Mouse (Mus musculus): ENCODE measurements around the gene Clmn. TPM values are rescaled to one million over a fixed set of nuclear protein-coding genes. Genes with fewer than 3 reads are reported as not detected.

The Clmn gene
- polyA plus RNA-seq, 1 experiment from 2014 or later = 4.1 TPM

GRCm38 (mm10) chr12:104758066-104758465 lies 106.8 kb downstream of the Clmn start:
- H3K4me2 ChIP-seq (ENCODE audit: low read depth, low read length) = no peak overlapping the region
- no peaks in the 10 kb centered on the region for H3K36me3 ChIP-seq (replicated peaks; ENCODE audit: control insufficient read depth, insufficient read depth, low read depth, low read length)
- no peak overlapping the region for H3K4me3 ChIP-seq (ENCODE audit: low read depth, low read length)
- no peaks in the 10 kb centered on the region for H3K27me3 ChIP-seq (ENCODE audit: control insufficient read depth, insufficient read depth, low read length)
- DNase-seq (ENCODE audit: low spot score) (no peak), ATAC-seq (replicated peaks; ENCODE audit: insufficient number of reproducible peaks, low FRiP score, low TSS enrichment, low read depth) (no peak)
- no peaks in the 10 kb centered on the region for H3K4me1 ChIP-seq (ENCODE audit: control insufficient read depth, insufficient read depth, low read length)
- H3K9ac ChIP-seq (replicated peaks; ENCODE audit: low read length) = no peak overlapping the region
- WGBS = 85% methylated on average over 7 of the region's 7 CpGs
- H3K9me3 ChIP-seq (replicated peaks; ENCODE audit: control insufficient read depth, low read length) = no peaks in the 10 kb centered on the region
- H3K27ac ChIP-seq (replicated peaks; ENCODE audit: low read depth, low read length) = no peak overlapping the region

GRCm38 (mm10) chr12:104753686-104754085 lies 111.2 kb downstream of the Clmn start:
- no peaks in the 10 kb centered on the region for H3K27me3 ChIP-seq (ENCODE audit: control insufficient read depth, insufficient read depth, low read length)
- no peaks in the 10 kb centered on the region for H3K9me3 ChIP-seq (replicated peaks; ENCODE audit: control insufficient read depth, low read length)
- H3K9ac ChIP-seq (replicated peaks; ENCODE audit: low read length) = no peak overlapping the region

DNA sequence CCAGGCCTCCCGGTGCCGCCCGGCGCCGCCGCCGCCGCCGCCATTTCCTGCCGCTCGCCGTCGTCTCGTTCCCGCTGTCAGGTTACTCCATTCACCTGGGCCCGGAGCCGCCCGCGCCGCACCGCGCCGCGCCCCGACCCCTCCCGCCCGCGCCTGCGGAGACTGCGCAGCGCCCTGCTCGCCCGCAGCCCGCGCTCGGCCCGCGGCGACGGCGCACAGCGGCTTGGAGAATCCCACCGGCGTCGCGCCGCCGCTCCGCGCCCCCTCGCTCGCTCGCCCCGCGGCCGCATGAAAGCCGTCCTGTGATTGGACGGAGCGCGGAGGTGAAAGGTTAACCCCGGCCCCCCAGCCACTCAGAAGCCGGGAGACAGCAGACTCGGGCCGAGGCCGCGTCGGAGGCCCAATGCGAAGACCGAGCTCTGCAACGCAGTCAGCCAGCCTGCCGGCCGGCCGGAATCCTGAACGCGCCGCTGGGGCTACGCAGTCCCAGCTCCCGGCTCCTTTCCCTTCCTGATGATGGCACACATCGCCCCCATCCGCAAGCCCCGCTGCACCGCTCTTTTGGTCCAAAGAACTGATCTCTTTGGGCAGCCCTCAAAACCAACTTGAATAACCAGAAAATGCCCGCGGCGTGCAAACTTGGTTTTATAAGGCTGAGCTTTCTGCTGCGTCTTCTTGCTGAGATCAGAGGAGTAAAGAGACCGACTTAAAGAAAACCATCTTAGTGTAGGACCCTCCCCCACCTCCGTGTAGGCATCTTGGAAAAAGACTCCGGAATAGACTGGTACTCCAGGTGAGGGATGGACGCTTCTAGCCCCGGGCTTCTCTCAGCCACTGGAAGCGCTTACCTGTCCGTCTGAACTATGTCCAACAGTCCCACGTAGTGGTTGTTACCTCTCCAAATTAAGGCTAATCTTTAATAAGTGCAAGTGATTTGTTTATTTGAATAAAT lies 112.8 kb downstream of the Clmn start, which contains the start of gene Dicer1:
Dicer1 (minus strand) TSS at position 139 of the 952 bp plus-strand sequence.
- H3K27ac ChIP-seq (replicated peaks; ENCODE audit: low read depth, low read length) = peak within 1 kb of the TSS; percentile 92
- peaks cover 3% of the 10 kb centered on the region; the same call in 1 of the 2 replicates for H3K4me1 ChIP-seq (ENCODE audit: control insufficient read depth, insufficient read depth, low read length)
- H3K4me3 ChIP-seq (ENCODE audit: low read depth, low read length) = peak within 1 kb of the TSS; percentile 63
- H3K27me3 ChIP-seq (ENCODE audit: control insufficient read depth, insufficient read depth, low read length) = no peaks in the 10 kb centered on the region
- ATAC-seq (replicated peaks; ENCODE audit: insufficient number of reproducible peaks, low FRiP score, low TSS enrichment, low read depth) (peak; percentile 96), DNase-seq (ENCODE audit: low spot score) (peak; percentile 98)
- WGBS = under 1% methylated on average over 81 of the region's 94 CpGs
- H3K9ac ChIP-seq (replicated peaks; ENCODE audit: low read length) = peak within 1 kb of the TSS; percentile 98
- no peaks in the 10 kb centered on the region for H3K9me3 ChIP-seq (replicated peaks; ENCODE audit: control insufficient read depth, low read length)
- no peaks in the 10 kb centered on the region; the same call in 1 of the 2 replicates for H3K36me3 ChIP-seq (replicated peaks; ENCODE audit: control insufficient read depth, insufficient read depth, low read depth, low read length)
- H3K4me2 ChIP-seq (ENCODE audit: low read depth, low read length) = peak within 1 kb of the TSS; percentile 79

More at GRCm38 (mm10) chr12:104753686-104754085, 111.2 kb downstream of the Clmn start:
- WGBS = 71% methylated on average over 4 of the region's 4 CpGs
- H3K4me3 ChIP-seq (ENCODE audit: low read depth, low read length) = no peak overlapping the region
- H3K36me3 ChIP-seq (replicated peaks; ENCODE audit: control insufficient read depth, insufficient read depth, low read depth, low read length) = no peaks in the 10 kb centered on the region; the same call in 1 of the 2 replicates
- H3K4me2 ChIP-seq (ENCODE audit: low read depth, low read length) = no peak overlapping the region
- no peak overlapping the region for H3K27ac ChIP-seq (replicated peaks; ENCODE audit: low read depth, low read length)
- no peak for DNase-seq (ENCODE audit: low spot score)
- no peak for ATAC-seq (replicated peaks; ENCODE audit: insufficient number of reproducible peaks, low FRiP score, low TSS enrichment, low read depth)
- H3K4me1 ChIP-seq (ENCODE audit: control insufficient read depth, insufficient read depth, low read length) = peaks cover 3% of the 10 kb centered on the region; the same call in 1 of the 2 replicates

DNA sequence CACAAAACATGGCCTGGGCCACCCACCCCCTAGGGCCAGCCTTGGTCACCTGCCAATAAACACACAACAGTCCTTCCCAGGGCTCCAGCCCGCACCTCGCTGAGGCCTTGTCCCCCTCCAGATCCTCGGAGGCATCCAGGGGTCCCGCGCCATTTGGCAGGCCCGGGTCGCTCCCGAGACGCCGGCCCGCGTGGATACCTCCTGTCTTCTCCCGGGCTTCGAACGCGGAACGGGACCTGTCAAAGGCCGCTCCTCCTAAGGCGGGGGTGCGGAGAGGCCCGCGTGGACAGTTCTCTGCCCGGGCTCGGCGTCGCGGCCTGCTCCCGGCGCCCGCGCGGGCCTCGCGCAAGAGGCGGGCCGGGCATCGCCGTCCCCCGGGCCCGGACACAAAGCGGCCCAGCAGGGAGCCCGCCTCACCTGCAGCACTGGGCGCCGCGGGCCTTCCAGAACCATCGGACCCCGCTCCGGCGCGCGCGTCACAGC lies 113.5 kb downstream of the Clmn start:
- H3K9me3 ChIP-seq (replicated peaks; ENCODE audit: control insufficient read depth, low read length) = no peaks in the 10 kb centered on the region
- H3K4me1 ChIP-seq (ENCODE audit: control insufficient read depth, insufficient read depth, low read length) = peaks cover 3% of the 10 kb centered on the region; the same call in 1 of the 2 replicates
- peak overlapping the region; percentile 98 for H3K9ac ChIP-seq (replicated peaks; ENCODE audit: low read length)
- peak overlapping the region; percentile 79 for H3K4me2 ChIP-seq (ENCODE audit: low read depth, low read length)
- no peaks in the 10 kb centered on the region; the same call in 1 of the 2 replicates for H3K36me3 ChIP-seq (replicated peaks; ENCODE audit: control insufficient read depth, insufficient read depth, low read depth, low read length)
- H3K4me3 ChIP-seq (ENCODE audit: low read depth, low read length) = peak overlapping the region; percentile 63
- under 1% methylated on average over 33 of the region's 52 CpGs for WGBS
- H3K27me3 ChIP-seq (ENCODE audit: control insufficient read depth, insufficient read depth, low read length) = no peaks in the 10 kb centered on the region
- peak; percentile 35 for DNase-seq (ENCODE audit: low spot score)
- peak overlapping the region; percentile 92 for H3K27ac ChIP-seq (replicated peaks; ENCODE audit: low read depth, low read length)
- ATAC-seq (replicated peaks; ENCODE audit: insufficient number of reproducible peaks, low FRiP score, low TSS enrichment, low read depth) = no peak; the same call in none of the 2 replicates

DNA sequence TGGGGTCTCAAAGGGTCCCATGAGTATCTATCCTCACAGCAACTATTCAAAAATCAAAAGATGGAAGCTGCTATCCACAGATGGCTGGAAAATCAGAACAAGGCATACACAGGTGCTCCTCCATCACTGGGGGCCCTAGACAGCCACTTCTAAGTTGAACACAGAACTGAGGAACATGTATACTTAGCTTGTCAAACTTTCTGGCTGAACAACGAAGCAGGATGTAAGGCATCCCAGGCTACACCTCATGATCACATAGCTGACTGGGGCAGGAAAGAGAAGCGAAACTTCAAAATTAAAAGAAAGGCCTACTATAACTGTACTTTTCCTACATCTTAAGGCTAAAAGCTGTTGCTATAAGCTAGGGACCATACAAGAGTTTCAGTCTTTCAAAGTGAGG lies 115.9 kb downstream of the Clmn start:
- H3K9me3 ChIP-seq (replicated peaks; ENCODE audit: control insufficient read depth, low read length) = no peaks in the 10 kb centered on the region
- H3K27ac ChIP-seq (replicated peaks; ENCODE audit: low read depth, low read length) = no peak overlapping the region
- WGBS = 84% methylated on average over 2 of the region's 2 CpGs
- DNase-seq (ENCODE audit: low spot score) (no peak), ATAC-seq (replicated peaks; ENCODE audit: insufficient number of reproducible peaks, low FRiP score, low TSS enrichment, low read depth) (no peak)
- H3K4me3 ChIP-seq (ENCODE audit: low read depth, low read length) = no peak overlapping the region
- no peaks in the 10 kb centered on the region; the same call in 1 of the 2 replicates for H3K36me3 ChIP-seq (replicated peaks; ENCODE audit: control insufficient read depth, insufficient read depth, low read depth, low read length)
- peaks cover 3% of the 10 kb centered on the region; the same call in 1 of the 2 replicates for H3K4me1 ChIP-seq (ENCODE audit: control insufficient read depth, insufficient read depth, low read length)
- H3K4me2 ChIP-seq (ENCODE audit: low read depth, low read length) = no peak overlapping the region
- no peak overlapping the region for H3K9ac ChIP-seq (replicated peaks; ENCODE audit: low read length)
- H3K27me3 ChIP-seq (ENCODE audit: control insufficient read depth, insufficient read depth, low read length) = no peaks in the 10 kb centered on the region

GRCm38 (mm10) chr12:104747252-104747651 lies 117.6 kb downstream of the Clmn start:
- no peak for DNase-seq (ENCODE audit: low spot score)
- Histone ChIP-seq H3K9me3 (replicated peaks; ENCODE audit: control insufficient read depth, low read length) (no peaks in the 10 kb centered on the region), H3K4me3 (ENCODE audit: low read depth, low read length) (no peak overlapping the region), H3K36me3 (replicated peaks; ENCODE audit: control insufficient read depth, insufficient read depth, low read depth, low read length) (no peaks in the 10 kb centered on the region; the same call in 1 of the 2 replicates), H3K4me1 (ENCODE audit: control insufficient read depth, insufficient read depth, low read length) (peaks cover 3% of the 10 kb centered on the region; the same call in 1 of the 2 replicates), H3K27ac (replicated peaks; ENCODE audit: low read depth, low read length) (no peak overlapping the region), H3K27me3 (ENCODE audit: control insufficient read depth, insufficient read depth, low read length) (no peaks in the 10 kb centered on the region), H3K4me2 (ENCODE audit: low read depth, low read length) (no peak overlapping the region), H3K9ac (replicated peaks; ENCODE audit: low read length) (no peak overlapping the region)
- WGBS = 90% methylated on average over 5 of the region's 5 CpGs
- ATAC-seq (replicated peaks; ENCODE audit: insufficient number of reproducible peaks, low FRiP score, low TSS enrichment, low read depth) = no peak

- ATAC-seq (replicated peaks; ENCODE audit: insufficient number of reproducible peaks, low FRiP score, low TSS enrichment, low read depth) (no peak), DNase-seq (ENCODE audit: low spot score) (no peak)
- Histone ChIP-seq H3K36me3 (replicated peaks; ENCODE audit: control insufficient read depth, insufficient read depth, low read depth, low read length) (no peaks in the 10 kb centered on the region; the same call in 1 of the 2 replicates), H3K9ac (replicated peaks; ENCODE audit: low read length) (no peak overlapping the region), H3K4me3 (ENCODE audit: low read depth, low read length) (no peak overlapping the region), H3K4me2 (ENCODE audit: low read depth, low read length) (no peak overlapping the region), H3K27me3 (ENCODE audit: control insufficient read depth, insufficient read depth, low read length) (no peaks in the 10 kb centered on the region), H3K9me3 (replicated peaks; ENCODE audit: control insufficient read depth, low read length) (no peaks in the 10 kb centered on the region), H3K4me1 (ENCODE audit: control insufficient read depth, insufficient read depth, low read length) (peaks cover 3% of the 10 kb centered on the region; the same call in 1 of the 2 replicates), H3K27ac (replicated peaks; ENCODE audit: low read depth, low read length) (no peak overlapping the region)
- 89% methylated on average over 2 of the region's 2 CpGs for WGBS
Observed at GRCm38 (mm10) chr12:104746601-104747000, 118.3 kb downstream of the Clmn start.

Measured in embryonic facial prominence, embryonic 11.5 days (tissue).